Mouse (Mus musculus) 3T3-L1 (cell line): ENCODE results near the gene Clptm1.

Source experiments
- DNase-seq: peaks from one replicate; pipeline ENCODE4 v3.0.0-alpha.2; 2015; ENCODE audit warnings: low read depth, low spot score

The Clptm1 gene

DNA sequence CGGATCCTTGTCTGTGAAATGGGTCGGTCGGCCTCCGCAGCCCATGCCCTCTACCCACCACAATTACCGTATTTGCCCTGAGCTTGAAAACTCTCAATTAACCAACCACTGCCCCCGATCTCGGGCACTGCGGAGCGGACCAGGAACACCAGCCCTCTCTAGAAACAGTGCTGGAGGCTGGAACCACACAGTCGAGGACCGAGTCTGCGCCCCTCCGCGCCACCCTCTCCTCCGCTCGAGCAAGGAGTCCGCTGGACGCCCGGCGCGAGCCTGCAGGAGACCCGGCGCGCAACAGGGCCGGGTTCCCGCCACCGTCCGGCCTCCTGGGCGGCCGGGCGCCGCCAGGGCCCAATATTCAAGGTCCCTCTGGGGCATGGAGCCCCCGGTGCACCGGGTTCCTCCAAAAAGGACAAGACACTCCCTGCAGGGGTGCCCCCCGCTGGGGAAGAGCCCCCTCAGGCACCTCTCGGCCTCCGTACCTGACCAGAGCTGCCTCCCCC lies 328 bp downstream of the Clptm1 start:
- DNase-seq: no peak

DNA sequence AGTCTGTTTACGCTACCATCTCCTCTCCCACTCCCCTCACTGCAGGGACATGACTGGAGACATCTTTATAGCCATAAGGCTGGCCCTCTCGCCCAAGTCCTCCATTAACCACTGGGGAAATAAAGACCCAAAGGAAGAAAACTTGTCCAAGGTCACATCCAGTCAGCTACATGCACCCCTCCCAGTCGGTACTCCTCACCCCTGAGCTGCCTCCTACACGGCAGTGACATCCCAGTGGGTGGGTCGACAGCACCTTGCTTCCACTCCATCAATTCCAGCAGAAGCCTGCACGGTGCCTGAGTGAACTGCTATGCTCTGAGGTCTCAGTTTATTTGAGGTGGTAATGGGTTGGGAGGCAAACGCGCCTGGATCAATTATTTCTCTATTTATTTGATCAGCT lies 893 bp downstream of the Clptm1 start:
- no peak for DNase-seq

DNA sequence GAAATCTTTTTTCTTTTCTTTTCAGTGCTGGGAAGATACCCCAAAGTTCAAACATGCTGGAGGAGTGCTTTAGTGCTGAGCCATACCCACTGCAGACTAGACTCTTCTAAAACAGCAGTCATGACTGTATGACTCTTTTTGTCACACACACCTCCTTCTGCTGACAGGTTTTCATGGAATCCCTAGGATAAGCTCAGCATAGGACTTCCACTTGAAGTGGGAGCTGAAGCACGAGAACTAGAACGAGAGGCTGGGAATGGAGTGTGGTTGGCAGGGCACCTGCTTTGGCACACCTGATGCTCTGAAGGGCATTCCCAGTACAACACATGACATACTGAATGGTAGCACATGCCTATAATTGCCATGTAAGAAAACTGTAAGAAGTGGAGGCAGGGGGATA lies 12.2 kb downstream of the Clptm1 start:
- no peak for DNase-seq

DNA sequence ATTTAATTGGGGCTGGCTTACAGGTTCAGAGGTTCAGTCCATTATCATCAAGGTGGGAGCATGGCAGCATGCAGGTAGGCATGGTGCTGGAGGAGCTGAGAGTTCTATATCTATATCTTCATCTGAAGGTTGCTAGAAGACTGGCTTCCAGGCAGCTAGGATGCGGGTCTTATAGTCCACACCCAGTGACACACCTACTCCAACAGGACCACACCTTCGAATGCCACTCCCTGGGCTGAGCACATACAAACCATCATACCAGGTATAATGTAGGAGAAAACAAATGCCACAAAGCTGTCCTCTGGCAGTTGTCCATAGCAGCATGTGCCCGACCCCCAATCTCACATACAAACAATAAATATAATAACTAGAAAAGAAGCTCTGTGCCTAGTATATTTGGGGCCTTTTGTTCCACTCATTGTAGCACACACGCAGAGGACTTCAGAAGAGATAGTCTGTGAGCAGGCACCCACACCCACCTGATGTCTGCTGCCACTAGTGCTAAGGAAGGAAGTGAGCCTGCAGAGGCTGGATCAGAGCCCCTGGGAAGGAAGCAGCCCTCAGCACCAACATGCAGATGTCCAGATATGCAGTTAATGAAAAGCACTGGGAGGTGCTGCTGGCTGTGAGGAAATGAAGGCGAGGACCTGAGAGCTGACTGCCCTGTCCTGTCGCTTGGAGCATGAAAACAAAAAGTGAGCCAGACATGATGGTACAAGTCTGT lies 13.6 kb downstream of the Clptm1 start:
- DNase-seq: no peak

DNA sequence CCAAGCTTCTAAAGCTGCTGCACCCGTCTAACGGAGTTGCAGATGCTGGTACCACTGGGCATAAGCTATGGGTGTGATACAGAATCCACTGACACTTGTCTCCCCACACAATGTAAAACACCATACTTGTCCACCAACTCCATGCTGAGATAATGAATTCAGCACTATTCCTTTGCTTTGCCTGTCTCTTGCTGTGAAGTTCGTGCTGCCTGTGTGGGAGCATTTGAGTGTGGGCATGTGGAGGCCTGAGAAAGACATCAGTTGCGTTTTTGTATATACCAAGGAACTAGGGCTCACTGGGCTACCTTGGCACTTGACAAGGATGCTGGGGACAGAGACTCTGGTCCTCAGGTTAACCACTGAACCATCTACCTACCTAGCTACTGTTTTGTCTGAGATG lies 23.6 kb downstream of the Clptm1 start:
- no peak for DNase-seq

DNA sequence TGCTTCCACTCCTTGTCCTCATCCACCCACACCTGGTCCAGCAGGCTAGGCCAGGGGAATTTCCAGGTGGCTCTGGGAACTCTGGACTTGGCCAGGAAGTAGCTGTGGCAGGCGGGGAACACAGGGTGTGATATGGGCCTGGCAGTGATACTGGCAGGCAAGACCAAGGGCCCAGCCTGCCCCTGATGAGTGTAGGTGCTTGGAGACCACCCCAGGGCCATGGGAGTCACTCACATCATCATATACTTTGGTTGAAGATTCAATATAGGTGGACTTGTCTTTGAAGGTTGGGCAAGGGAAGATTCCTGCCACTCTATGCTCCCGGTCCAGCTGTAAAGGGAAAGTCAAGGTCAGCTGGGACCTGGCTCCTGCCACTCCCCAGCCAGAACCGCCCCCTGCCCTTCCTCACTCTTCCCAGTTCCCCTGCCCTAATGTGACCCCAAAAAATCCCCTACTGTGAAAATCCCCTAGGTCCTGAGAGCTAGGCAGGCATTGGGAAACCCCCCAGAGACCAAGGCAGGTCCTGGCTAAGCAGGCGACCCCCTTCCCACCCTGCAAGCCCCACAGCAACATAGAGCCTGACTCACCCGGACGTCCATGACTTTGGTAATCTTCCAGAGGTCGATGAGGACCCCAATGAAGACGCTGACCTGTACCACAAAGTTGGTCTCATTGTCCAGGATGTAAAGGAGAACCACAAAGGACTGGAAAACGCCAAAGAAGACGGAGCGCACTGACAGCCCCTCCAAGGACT lies 29.6 kb downstream of the Clptm1 start:
- DNase-seq: no peak

DNA sequence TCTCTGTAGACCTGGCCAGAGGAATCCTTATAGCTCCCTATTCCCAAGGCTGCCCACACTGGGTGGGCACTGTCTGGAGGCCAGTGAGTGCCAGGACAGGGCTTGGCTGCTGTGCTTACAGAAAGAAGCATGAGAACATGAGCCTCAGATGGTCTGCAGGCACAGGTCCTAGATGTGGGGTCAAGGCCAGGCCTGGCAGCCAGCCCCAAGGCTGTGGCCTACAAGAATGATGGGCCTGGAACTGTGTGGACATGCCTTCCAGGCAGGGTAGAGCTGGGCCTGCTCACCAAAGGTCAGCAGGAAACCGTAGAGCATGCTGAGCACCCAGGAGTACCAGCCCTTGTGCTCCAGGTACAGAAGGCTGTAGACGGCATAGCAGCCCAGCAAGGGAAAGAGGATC lies 30.2 kb downstream of the Clptm1 start:
- no peak for DNase-seq

DNA sequence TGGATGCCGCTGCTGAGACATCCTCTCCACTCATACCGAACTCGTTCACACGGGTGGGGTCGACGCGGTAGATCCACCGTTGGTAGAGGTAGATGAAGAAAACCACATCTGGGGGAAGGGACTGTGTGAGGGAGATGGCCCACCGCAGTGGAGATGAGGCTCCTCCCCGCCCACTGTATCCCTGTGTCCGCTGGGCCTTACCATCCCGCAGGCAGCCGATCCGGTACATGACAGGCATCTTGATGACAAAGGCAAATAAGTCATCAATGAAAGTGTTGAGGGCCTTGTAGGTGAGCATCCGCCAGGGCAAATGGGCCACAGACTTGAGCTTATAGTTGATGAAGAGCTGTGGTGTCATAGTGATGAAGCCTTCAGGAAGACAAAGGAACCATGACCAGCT lies 31.0 kb downstream of the Clptm1 start:
- DNase-seq: no peak

DNA sequence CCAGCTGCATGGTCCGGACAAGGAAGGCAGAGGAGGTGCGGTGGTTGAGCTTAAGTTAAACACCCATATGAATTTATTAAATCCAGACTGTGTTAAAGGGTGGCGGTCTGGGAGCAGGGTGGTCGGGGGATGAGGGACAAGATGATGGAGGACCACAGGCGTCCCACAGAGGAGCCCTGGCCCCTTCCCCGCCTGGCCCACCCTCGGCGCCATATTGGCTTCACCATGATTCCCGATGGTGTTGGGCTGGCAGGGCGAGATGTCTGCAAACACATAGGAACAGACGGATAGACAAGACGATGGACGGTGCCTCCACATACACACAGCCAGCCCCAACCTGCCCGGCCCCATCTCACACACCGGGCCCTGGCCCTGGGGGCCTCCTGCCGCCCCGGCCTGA lies 31.6 kb downstream of the Clptm1 start:
- DNase-seq: no peak

DNA sequence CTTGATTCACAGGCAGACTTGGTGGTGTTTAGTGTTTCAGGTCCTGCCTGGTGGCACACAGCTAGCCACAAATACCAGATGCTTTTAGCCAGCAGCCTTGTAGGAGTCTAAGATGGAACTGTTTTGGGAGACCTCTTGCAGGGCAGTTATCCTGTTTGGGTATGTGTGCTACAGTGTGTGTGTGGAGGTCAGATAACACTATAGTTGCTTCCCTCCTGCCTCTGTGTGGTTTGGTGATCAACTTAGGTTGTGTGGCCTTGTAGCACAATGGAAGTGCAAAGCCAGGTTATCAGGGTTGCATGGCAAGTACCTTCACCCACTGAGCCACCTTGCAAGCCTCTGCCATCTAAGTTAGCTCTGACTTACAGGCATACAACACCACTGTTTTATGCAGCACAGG lies 32.1 kb downstream of the Clptm1 start:
- DNase-seq: no peak

DNA sequence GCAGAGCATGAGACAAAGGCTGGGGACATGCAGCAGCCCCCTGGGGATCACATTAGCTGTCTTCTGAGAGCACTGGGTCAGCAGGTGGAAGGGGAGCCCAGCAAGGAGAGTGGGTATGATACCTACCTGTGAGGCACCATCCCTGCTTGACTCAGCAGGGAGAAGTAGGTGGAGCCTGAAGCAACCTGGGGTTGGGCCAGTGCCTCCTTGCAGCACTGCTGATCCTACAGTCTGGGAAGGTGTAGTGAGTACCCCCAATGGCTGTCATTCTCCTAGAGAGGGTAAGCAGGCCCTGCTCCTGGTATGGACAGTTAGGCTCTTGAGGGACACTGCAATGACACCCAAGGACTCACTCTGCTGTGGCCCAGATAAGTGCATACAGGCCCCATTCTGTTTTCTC lies 32.6 kb downstream of the Clptm1 start:
- no peak for DNase-seq

DNA sequence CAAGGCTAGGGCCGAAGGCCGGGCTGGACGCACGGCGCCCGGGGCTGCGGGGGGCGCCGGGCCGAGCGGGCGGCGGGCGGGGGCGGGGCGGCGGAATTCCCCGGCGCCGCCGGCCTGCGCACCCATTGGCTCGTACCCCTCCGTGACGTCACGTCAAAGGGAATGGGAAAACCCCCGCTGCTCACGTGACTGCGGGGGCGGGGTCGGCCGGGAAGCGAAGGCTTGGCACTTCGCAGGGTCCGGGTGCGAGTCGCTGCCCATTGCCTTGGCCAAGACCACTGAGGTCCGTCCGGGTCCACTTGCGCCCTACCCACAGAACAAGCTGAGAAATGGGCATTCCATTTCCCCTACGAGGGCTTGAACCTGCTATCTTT lies 35.5 kb downstream of the Clptm1 start, which contains the start of gene Relb:
Relb (minus strand) TSS at position 78 of the 374 bp plus-strand sequence.
- peak; percentile 72 for DNase-seq

DNA sequence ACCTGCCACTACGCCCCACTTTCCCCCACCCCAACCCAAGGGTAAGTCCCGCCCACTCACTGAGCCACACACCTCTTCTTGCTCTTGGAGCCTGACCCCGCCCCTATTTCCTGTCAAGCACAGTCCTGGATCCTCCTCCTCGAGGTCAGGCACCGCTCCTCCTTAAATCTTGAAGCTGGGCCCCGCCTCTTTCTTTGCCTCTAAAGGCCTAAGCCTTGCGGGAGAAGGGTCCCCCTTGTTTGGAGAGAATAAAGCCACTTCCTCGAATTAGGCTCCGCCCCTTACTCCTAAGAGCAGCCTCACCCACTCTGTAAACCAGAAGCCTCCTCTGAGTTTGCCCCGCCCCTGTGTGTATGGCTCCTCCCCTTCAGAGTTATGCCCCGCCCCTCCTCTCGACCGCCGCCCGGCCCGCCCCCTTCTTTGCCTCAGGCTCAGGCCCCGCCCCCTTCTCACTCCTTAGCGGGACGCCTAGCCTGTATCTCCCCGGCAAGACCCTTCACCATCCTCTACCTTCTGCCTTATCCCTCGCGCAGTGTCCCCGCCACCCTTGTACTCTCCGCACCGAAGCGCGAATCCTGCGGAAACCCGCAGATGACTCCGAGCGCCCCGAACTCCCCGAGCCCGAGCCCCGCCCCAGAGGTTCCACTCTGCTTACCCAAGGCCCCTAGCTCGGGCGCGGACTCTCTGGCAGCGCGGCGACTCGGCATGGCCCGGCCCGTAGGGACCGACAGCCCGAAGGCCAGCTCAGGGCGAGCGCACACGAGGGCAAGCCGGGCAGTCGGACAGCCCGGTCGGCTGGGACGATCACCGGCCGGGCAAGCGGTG lies 36.1 kb downstream of the Clptm1 start:
- DNase-seq: peak; percentile 99

DNA sequence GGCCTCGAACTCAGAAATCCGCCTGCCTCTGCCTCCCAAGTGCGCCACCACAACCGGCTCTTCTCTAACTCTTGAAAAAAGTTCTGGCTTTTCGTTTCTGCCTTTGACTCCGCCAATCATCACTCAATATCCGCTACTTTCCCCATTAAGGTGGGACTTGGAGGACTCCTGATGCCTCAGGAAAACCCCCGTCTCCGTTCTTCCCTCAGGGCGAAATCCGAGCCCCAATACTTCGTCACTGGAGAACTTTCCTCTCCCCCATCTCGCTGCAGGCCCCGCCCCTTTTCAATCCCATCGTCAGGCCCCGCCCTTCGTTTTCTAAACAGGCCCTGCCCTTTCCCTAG lies 36.7 kb downstream of the Clptm1 start:
- DNase-seq: no peak

DNA sequence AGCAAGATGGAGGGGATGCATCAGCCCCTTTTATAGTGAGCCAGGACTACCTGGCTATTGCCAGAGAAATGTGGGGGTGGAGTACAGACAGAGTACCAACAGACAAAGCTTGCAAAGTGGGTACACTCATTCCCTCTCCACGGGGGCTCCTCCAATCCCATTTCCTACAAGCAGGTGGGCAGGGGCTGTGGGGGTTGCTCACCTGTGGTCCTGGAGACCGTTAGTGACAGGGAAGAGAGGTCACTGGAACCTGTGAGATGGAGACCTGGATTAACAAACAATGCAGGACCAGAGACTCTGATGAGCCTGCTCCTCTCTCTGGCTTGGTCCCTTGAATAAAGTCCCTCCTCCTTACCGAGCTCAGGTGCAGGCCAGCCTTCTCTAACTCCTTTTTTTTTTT lies 37.1 kb downstream of the Clptm1 start:
- no peak for DNase-seq

DNA sequence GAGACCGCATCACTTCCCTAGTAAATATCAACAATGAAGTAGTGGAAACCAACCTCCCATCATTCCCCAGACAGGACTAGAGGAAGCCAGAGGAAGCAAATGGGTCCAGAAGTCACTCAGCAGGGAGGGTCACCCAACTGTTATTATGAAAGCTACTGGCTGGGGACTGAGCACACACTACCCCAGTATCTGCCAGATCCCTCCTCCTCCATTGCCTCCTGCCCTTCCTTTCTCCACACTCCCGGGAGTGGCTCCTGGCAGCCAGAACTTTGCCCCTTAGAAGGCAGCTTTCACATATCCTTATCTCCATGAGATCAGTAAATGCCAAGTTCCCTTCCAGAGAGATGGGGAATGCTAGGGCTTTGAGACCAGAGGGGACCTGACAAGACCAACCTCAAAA lies 41.4 kb downstream of the Clptm1 start:
- no peak for DNase-seq

DNA sequence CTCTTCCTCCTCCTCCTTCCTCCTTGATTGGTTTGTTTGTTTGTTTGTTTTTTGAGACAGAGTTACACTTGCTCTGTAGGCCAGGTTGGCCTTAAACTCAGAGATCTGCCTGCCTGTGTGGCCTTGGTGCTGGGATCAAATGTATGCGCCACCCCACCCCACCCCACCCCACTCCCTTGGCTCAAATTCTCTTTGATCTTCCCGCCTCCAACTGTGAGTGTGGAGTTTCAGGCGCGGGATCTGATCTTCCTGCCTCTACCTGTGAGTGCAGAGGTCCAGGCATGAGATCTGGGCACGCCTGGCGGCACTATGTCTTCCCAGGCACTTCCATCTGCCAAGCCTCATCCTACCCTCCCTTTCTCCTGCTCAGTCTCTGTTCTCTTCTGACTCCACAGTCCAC lies 42.6 kb downstream of the Clptm1 start:
- DNase-seq: no peak

DNA sequence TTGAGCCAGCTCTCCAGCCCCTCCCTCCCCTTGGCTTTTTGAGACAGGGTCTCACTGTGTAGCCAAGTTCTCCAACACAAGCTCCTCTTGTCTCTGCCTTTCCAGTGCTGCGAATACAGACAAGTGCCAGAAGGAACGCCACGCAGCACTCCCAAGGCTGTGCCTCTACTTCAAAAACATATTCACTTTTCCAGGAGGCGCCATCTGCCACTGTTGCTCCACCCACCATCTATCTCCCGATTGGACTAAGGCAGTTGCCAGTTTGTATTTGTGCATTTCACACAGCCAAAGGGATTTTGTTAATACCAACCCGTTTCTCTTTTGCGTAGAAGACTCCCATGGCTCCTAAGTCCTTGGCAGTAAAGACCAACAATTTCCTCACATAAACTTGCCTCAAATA lies 44.0 kb downstream of the Clptm1 start:
- no peak for DNase-seq

DNA sequence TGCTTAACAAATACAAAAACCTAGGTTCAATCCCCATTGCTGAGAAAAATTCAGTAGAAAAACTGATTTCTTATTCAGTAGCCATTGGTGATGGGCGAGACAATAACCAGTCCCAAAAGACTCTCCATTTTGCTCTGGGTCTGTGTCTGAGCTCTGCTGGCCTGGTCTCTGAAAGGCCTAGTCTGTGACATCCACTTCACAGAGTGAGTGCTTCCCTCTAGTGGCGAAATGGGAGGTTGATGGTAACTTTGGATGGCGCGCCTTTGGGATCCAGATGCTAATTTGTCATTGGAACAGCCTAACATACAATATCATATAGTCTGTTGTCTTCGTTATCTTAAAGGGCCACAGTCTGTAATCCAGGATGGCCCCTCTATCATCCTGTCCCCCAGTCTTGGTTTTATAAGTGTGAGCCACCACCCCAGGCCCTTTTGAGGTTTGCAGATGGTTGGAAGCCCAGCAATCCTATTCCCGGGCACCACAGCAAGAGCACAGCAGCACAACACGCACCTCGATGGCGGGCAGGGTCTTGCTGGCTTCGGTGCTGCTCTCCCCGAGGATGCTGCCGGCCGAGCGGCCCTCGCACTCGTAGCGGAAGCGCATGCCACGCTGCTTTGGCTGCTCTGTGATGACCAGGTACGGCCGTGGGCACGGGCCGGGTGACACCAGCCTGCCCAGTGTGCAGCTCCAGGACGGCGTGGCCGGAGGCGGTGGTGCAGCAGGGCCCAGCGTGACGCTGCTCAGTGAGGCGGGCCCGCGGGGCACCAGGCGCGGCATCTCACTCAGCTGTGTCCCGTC lies 45.6 kb downstream of the Clptm1 start:
- DNase-seq: peak; percentile 86

DNA sequence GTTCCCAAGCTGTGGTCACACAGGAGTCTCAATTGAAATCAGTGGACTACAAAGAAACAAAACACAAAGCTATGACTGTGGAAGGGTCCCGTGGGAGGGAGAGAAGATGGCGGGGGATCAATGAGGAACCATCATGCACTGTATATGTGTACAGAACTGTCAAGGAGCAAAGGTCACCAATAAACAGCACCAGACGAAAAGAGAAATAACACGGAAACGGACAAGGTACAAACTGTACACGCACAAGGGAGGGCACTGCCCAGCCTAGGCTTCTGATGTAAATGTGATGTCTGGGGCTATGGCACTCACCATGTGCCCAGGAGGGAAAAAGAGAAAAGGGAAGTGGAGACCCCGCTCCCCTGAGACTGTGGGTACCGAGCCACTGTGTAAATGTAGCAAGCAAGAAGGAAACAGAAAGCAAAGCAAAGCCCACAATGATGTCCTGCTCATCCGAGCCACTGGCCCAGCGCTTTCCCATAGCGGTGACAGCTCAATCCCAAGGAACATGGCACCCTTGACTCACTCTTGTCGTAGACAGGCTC lies 49.7 kb downstream of the Clptm1 start:
- no peak for DNase-seq

DNA sequence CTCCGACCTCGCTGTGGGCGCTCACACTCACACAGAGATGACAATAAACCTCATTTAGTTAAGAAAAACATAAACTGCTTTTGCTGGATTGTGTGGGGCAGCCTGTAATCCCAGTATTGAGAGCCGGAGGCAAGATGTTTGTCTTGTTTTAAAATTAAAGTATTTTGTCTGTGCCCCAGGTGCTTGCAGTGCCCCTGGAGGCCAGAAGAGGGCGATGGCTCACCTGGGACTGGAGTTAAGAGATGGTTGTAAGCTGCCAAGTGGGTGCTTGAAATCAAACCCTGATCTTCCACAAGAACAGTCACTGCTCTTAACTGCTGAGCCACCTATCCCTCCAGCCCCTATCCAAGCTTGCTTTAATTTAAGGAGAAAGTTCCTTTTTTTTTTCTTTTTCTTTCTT lies 53.9 kb downstream of the Clptm1 start:
- DNase-seq: no peak
